Mouse (Mus musculus) neural tube, embryonic 11.5 days (tissue): Measurements from ENCODE around the gene Mamdc2. TPM values are rescaled to one million over a fixed set of nuclear protein-coding genes. Genes with fewer than 3 reads are reported as not detected.

Experiments used
- polyA plus RNA-seq: library from polyadenylated mRNA; unstranded; fragments of >200 nt; fragmentation: Nextera tagmentation; extraction: Ambion mirVana; gene quantifications from 2 replicates; pipeline ENCODE4 v1.2.1, GENCODE M21; 2014

Mamdc2 gene
- polyA plus RNA-seq, 1 experiment from 2014 or later = 2.0 TPM

Other genes starting within 250 kb of the Mamdc2 start
- 47.8 and 49.1 TPM in 2 replicates for gene Smc5, start 174.5 kb downstream of the Mamdc2 start, polyA plus RNA-seq
- not detected in 2 replicates for gene 1700028P14Rik, start 204.4 kb upstream of the Mamdc2 start, polyA plus RNA-seq
- 7.5 and 10.4 TPM in 2 replicates for gene Ptar1, start 239.0 kb upstream of the Mamdc2 start, polyA plus RNA-seq